Mouse (Mus musculus) forebrain, embryonic 11.5 days (tissue): ENCODE results near the gene Fam126a. TPM values are rescaled to one million over a fixed set of nuclear protein-coding genes. Genes with fewer than 3 reads are reported as not detected.

Source experiments
- ATAC-seq: fragments of 200-750 bp; cut with Nextera tagmentation; replicated peaks from 2 replicates; pipeline ENCODE4 v1.8.0; 2017; ENCODE audit warnings: moderate TSS enrichment; ENCODE audit not compliant: low FRiP score
- DNase-seq: peaks from one replicate; pipeline ENCODE4 v3.0.0-alpha.2; 2017; ENCODE audit warnings: low spot score
- H3K27ac ChIP-seq: fragments of 300-500 bp; sonication (generic); 2 replicates; pipeline ENCODE4 v1.5.1; 2014; ENCODE audit warnings: low read depth, low read length
- H3K27me3 ChIP-seq: fragments of 300-500 bp; sonication (generic); 2 replicates; pipeline ENCODE4 v1.6.1; 2014; ENCODE audit warnings: mild to moderate bottlenecking, low read length, mixed read lengths; ENCODE audit not compliant: control insufficient read depth, insufficient read depth
- H3K36me3 ChIP-seq: fragments of 300-500 bp; sonication (generic); 2 replicates; pipeline ENCODE4 v1.6.1; 2014; ENCODE audit warnings: mild to moderate bottlenecking, low read length, moderate library complexity, mixed read lengths; ENCODE audit not compliant: control insufficient read depth, insufficient read depth
- H3K4me1 ChIP-seq: fragments of 300-500 bp; sonication (generic); replicated peaks from 2 replicates; pipeline ENCODE4 v1.6.1; 2014; ENCODE audit warnings: low read length, mixed read lengths; ENCODE audit not compliant: control insufficient read depth, insufficient read depth
- H3K4me2 ChIP-seq: fragments of 300-500 bp; sonication (generic); 2 replicates; pipeline ENCODE4 v1.6.1; 2014; ENCODE audit warnings: low read depth, mild to moderate bottlenecking, low read length, moderate library complexity, mixed read lengths; ENCODE audit not compliant: severe bottlenecking
- H3K4me3 ChIP-seq: fragments of 300-500 bp; sonication (generic); 2 replicates; pipeline ENCODE4 v1.5.1; 2014; ENCODE audit warnings: low read depth, low read length
- H3K9ac ChIP-seq: fragments of 300-500 bp; sonication (generic); 2 replicates; pipeline ENCODE4 v1.6.1; 2014; ENCODE audit warnings: low read length
- H3K9me3 ChIP-seq: fragments of 300-500 bp; sonication (generic); 2 replicates; pipeline ENCODE4 v1.6.1; 2016; ENCODE audit warnings: low read length, mixed read lengths; ENCODE audit not compliant: control insufficient read depth
- WGBS: fragments of 180-500 bp; shearing (Covaris S2); extraction: QIAGEN DNeasy Blood & Tissue Kit; methylation state at CpG from one replicate; pipeline ENCODE4 v1.1.7; 2014; 5-methylcytosine and 5-hydroxymethylcytosine counted together
- polyA plus RNA-seq: library from polyadenylated mRNA; unstranded; fragments of >200 nt; fragmentation: Nextera tagmentation; extraction: Ambion mirVana; gene quantifications from 2 replicates; pipeline ENCODE4 v1.2.1, GENCODE M21; 2014

The Fam126a gene
- polyA plus RNA-seq, 1 experiment from 2014 or later = 44.8 TPM

- no peaks in the 10 kb centered on the region for H3K4me1 ChIP-seq
- 73% methylated on average over 3 of the region's 3 CpGs for WGBS
- H3K4me2 ChIP-seq = no peak overlapping the region
- H3K4me3 ChIP-seq = no peak overlapping the region
- H3K27me3 ChIP-seq = no peaks in the 10 kb centered on the region
- H3K36me3 ChIP-seq = no peaks in the 10 kb centered on the region
- H3K9me3 ChIP-seq = no peaks in the 10 kb centered on the region
- H3K9ac ChIP-seq = no peak overlapping the region
- ATAC-seq (no peak), DNase-seq (no peak)
- H3K27ac ChIP-seq = no peak overlapping the region
Measured at GRCm38 (mm10) chr5:24060949-24061348, 30.5 kb upstream of the Fam126a start.

- H3K4me1 ChIP-seq = no peaks in the 10 kb centered on the region
- H3K27ac ChIP-seq = no peak overlapping the region
- DNase-seq = no peak
- H3K9me3 ChIP-seq = no peaks in the 10 kb centered on the region; the same call in 1 of the 2 replicates
- H3K36me3 ChIP-seq = no peaks in the 10 kb centered on the region
- WGBS = 72% methylated on average over 3 of the region's 3 CpGs
- no peaks in the 10 kb centered on the region for H3K27me3 ChIP-seq
- no peak overlapping the region for H3K4me3 ChIP-seq
- no peak overlapping the region for H3K4me2 ChIP-seq
- no peak overlapping the region for H3K9ac ChIP-seq
- no peak for ATAC-seq
Measured at GRCm38 (mm10) chr5:24057592-24057991, 27.1 kb upstream of the Fam126a start.

GRCm38 (mm10) chr5:24056865-24057264 is 26.4 kb upstream of the Fam126a start:
- ATAC-seq = no peak

GRCm38 (mm10) chr5:24054382-24054781 is 23.9 kb upstream of the Fam126a start:
- Histone ChIP-seq H3K4me2 (no peak overlapping the region), H3K4me3 (no peak overlapping the region), H3K4me1 (no peaks in the 10 kb centered on the region), H3K9me3 (no peaks in the 10 kb centered on the region; the same call in 1 of the 2 replicates), H3K27me3 (no peaks in the 10 kb centered on the region), H3K36me3 (no peaks in the 10 kb centered on the region), H3K27ac (no peak overlapping the region), H3K9ac (no peak overlapping the region)
- DNase-seq (no peak), ATAC-seq (no peak)
- 87% methylated on average over 3 of the region's 3 CpGs for WGBS

More at GRCm38 (mm10) chr5:24056865-24057264, 26.4 kb upstream of the Fam126a start:
- Histone ChIP-seq H3K9me3 (no peaks in the 10 kb centered on the region; the same call in 1 of the 2 replicates), H3K27ac (no peak overlapping the region), H3K4me1 (no peaks in the 10 kb centered on the region), H3K4me2 (no peak overlapping the region), H3K4me3 (no peak overlapping the region), H3K27me3 (no peaks in the 10 kb centered on the region), H3K36me3 (no peaks in the 10 kb centered on the region), H3K9ac (no peak overlapping the region)
- WGBS = 94% methylated on average over 2 of the region's 2 CpGs
- no peak for DNase-seq

GRCm38 (mm10) chr5:24053245-24054190 is 23.0 kb upstream of the Fam126a start:
- no peak overlapping the region for H3K9ac ChIP-seq
- 68% methylated on average over 9 of the region's 9 CpGs for WGBS
- no peaks in the 10 kb centered on the region; the same call in 1 of the 2 replicates for H3K9me3 ChIP-seq
- H3K4me1 ChIP-seq = no peaks in the 10 kb centered on the region
- no peak overlapping the region for H3K4me3 ChIP-seq
- no peaks in the 10 kb centered on the region for H3K36me3 ChIP-seq
- H3K27me3 ChIP-seq = no peaks in the 10 kb centered on the region
- no peak overlapping the region for H3K27ac ChIP-seq
- no peak for DNase-seq
- H3K4me2 ChIP-seq = no peak overlapping the region
- ATAC-seq = no peak

- WGBS = 76% methylated on average over 16 of the region's 16 CpGs
- no peak overlapping the region for H3K4me2 ChIP-seq
- no peaks in the 10 kb centered on the region for H3K27me3 ChIP-seq
- H3K9ac ChIP-seq = no peak overlapping the region
- H3K27ac ChIP-seq = no peak overlapping the region
- DNase-seq (no peak), ATAC-seq (no peak)
- H3K4me1 ChIP-seq = no peaks in the 10 kb centered on the region
- no peaks in the 10 kb centered on the region for H3K36me3 ChIP-seq
- no peak overlapping the region for H3K4me3 ChIP-seq
- no peaks in the 10 kb centered on the region; the same call in 1 of the 2 replicates for H3K9me3 ChIP-seq
Measured at GRCm38 (mm10) chr5:24051755-24052675, 21.5 kb upstream of the Fam126a start.

- no peaks in the 10 kb centered on the region for H3K36me3 ChIP-seq
- WGBS = 28% methylated on average over 1 of the region's 1 CpGs
- H3K27ac ChIP-seq = no peak overlapping the region
- no peak overlapping the region for H3K4me3 ChIP-seq
- DNase-seq (no peak), ATAC-seq (no peak)
- H3K4me1 ChIP-seq = no peaks in the 10 kb centered on the region
- no peaks in the 10 kb centered on the region for H3K9me3 ChIP-seq
- H3K4me2 ChIP-seq = no peak overlapping the region
- H3K9ac ChIP-seq = no peak overlapping the region
- no peaks in the 10 kb centered on the region for H3K27me3 ChIP-seq
Measured at GRCm38 (mm10) chr5:24047821-24048220, 17.3 kb upstream of the Fam126a start.

GRCm38 (mm10) chr5:24047001-24047400 is 16.5 kb upstream of the Fam126a start:
- ATAC-seq (no peak), DNase-seq (no peak)
- no peaks in the 10 kb centered on the region for H3K9me3 ChIP-seq
- no peaks in the 10 kb centered on the region for H3K36me3 ChIP-seq
- H3K9ac ChIP-seq = no peak overlapping the region
- H3K4me2 ChIP-seq = no peak overlapping the region
- no peaks in the 10 kb centered on the region for H3K27me3 ChIP-seq
- 87% methylated on average over 7 of the region's 7 CpGs for WGBS
- H3K4me3 ChIP-seq = no peak overlapping the region
- H3K27ac ChIP-seq = no peak overlapping the region
- H3K4me1 ChIP-seq = no peaks in the 10 kb centered on the region
